Mouse (Mus musculus) testis, adult 2 months (tissue): ENCODE measurements around the gene Ksr1. TPM values are rescaled to one million over a fixed set of nuclear protein-coding genes. Genes with fewer than 3 reads are reported as not detected.

Experiments used
- H3K27ac ChIP-seq: fragments of 200-500 bp; 2 replicates; pipeline ENCODE4 v1.5.1; 2012; ENCODE audit warnings: low read depth, low read length; ENCODE audit not compliant: control insufficient read depth, insufficient read depth
- H3K27me3 ChIP-seq: fragments of 200-500 bp; 2 replicates; pipeline ENCODE4 v1.6.1; 2012; ENCODE audit warnings: mild to moderate bottlenecking, low read length, moderate library complexity; ENCODE audit not compliant: control insufficient read depth, insufficient read depth
- H3K36me3 ChIP-seq: fragments of 200-500 bp; 2 replicates; pipeline ENCODE4 v1.6.1; 2012; ENCODE audit warnings: mild to moderate bottlenecking, low read length; ENCODE audit not compliant: control insufficient read depth, insufficient read depth
- H3K4me1 ChIP-seq: fragments of 200-500 bp; 2 replicates; pipeline ENCODE4 v1.6.1; 2012; ENCODE audit warnings: low read length; ENCODE audit not compliant: control insufficient read depth, insufficient read depth
- H3K4me3 ChIP-seq: fragments of 200-500 bp; 2 replicates; pipeline ENCODE4 v1.5.1; 2012; ENCODE audit warnings: low read depth, mild to moderate bottlenecking, low read length, moderate library complexity, mixed read lengths; ENCODE audit not compliant: control insufficient read depth
- CTCF ChIP-seq: fragments of 200-500 bp; IDR thresholded peaks from 2 replicates; pipeline ENCODE4 v1.5.1; 2012; ENCODE audit warnings: low read depth, mild to moderate bottlenecking, inconsistent platforms, low read length, moderate library complexity; ENCODE audit not compliant: control insufficient read depth, insufficient read depth, insufficient replicate concordance
- POLR2A ChIP-seq: fragments of 200-500 bp; IDR thresholded peaks from 2 replicates; pipeline ENCODE4 v1.6.1; 2012; ENCODE audit warnings: low read depth, mild to moderate bottlenecking, inconsistent platforms, low read length, moderate library complexity; ENCODE audit not compliant: control insufficient read depth
- polyA plus RNA-seq: library from polyadenylated mRNA; depleted of rRNA; stranded (reverse); fragments of >200 nt; gene quantifications from 2 replicates; pipeline ENCODE4 v1.2.3, GENCODE M21; 2012

Gene Ksr1
- polyA plus RNA-seq, 1 experiment, result 6.7 TPM

DNA sequence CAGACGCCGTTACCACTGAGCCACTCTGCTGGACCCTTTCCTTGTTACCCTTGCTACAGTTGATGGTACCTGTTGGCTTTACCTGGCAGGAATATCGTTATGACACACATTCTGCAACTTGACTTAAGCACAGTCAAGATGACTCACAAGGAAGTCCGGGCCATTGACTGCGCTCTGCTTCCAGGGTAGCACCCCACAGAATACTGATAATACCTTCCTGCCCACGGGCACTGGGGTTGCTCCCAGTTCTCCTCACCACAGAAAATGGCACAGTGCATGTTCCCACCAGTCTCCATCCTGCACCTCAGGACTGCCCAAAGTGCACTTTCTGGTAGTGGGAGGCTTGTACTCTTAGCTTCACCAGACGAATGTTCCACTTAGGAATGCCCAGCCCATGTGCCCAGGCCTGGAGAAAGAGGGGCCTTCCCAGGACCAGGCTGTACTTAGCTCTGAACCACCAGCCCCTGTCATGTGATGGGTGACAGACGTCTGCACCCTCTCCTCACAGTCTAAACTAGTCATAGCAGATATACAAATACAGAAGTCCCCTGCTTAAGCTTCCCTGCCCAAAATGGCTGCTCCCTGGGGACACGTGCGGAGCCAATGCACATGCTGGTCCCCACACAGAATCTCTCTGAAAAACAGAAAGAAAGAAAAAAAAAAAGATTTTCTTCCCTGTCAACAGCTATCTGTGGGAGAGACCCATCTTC is 52.1 kb downstream of the Ksr1 start:
- no peaks in the 10 kb centered on the region for H3K36me3 ChIP-seq
- peaks cover 6% of the 10 kb centered on the region for H3K4me1 ChIP-seq
- TF ChIP-seq POLR2A, result no peak
- no peak for TF ChIP-seq CTCF
- peak overlapping the region; percentile 14; the same call in 1 of the 2 replicates for H3K27ac ChIP-seq
- H3K4me3 ChIP-seq, result no peak overlapping the region
- no peaks in the 10 kb centered on the region for H3K27me3 ChIP-seq

GRCm38 (mm10) chr11:79093386-79093906 is 52.8 kb downstream of the Ksr1 start:
- TF ChIP-seq CTCF, result no peak
- no peak for TF ChIP-seq POLR2A
- H3K36me3 ChIP-seq, result no peaks in the 10 kb centered on the region
- no peak overlapping the region for H3K4me3 ChIP-seq
- no peaks in the 10 kb centered on the region for H3K27me3 ChIP-seq
- H3K4me1 ChIP-seq, result peaks cover 6% of the 10 kb centered on the region
- no peak overlapping the region for H3K27ac ChIP-seq

DNA sequence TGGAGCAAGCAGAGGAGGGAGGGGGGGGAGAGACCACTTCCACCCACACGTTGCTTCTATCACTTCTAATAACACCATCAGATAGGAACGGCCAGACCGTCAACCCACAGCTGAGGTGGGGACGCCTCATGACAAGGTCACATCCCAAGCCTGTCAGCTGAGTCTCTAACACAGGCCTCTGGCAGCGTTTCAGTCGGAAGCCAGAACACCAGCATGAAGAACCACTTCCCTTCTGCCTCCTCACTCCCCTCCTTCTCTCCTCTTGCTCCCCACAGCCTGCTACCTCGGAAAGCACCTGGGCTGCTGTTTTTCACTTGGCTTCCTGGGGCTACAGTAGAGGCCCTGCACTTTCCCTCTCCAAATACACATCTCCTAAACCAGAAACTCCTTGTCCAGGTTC is 53.4 kb downstream of the Ksr1 start:
- TF ChIP-seq CTCF, result no peak
- TF ChIP-seq POLR2A, result no peak
- Histone ChIP-seq H3K4me1 (peaks cover 6% of the 10 kb centered on the region), H3K4me3 (no peak overlapping the region), H3K27me3 (no peaks in the 10 kb centered on the region), H3K27ac (no peak overlapping the region), H3K36me3 (no peaks in the 10 kb centered on the region)

- TF ChIP-seq CTCF (no peak), POLR2A (no peak)
- Histone ChIP-seq H3K27ac (no peak overlapping the region), H3K36me3 (no peaks in the 10 kb centered on the region), H3K4me1 (peaks cover 6% of the 10 kb centered on the region), H3K27me3 (no peaks in the 10 kb centered on the region), H3K4me3 (no peak overlapping the region)
These were observed 54.0 kb downstream of the Ksr1 start for GRCm38 (mm10) chr11:79092245-79092644.

DNA sequence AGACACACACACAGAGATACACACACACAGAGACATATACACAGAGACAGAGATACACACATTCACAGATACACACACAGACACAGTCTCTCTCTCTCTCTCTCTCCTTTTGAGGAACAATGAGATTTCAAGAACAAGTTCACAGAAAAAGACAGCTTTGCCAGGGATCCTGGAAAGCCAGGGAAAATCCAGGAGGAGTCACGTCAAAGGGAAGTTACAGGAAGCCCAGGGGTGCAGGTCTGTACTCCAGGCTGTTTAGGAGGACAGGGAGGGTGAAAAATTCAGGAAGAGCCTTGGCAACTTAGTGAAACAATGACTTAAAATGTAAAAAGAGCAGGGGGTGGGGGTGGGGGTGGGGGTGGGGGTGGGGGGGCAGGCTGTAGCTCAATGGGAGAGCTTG is 56.5 kb downstream of the Ksr1 start:
- H3K36me3 ChIP-seq, result no peaks in the 10 kb centered on the region
- H3K27me3 ChIP-seq, result no peaks in the 10 kb centered on the region
- no peak overlapping the region for H3K27ac ChIP-seq
- no peak overlapping the region for H3K4me3 ChIP-seq
- peaks cover 5% of the 10 kb centered on the region for H3K4me1 ChIP-seq
- no peak for TF ChIP-seq POLR2A
- TF ChIP-seq CTCF, result no peak

DNA sequence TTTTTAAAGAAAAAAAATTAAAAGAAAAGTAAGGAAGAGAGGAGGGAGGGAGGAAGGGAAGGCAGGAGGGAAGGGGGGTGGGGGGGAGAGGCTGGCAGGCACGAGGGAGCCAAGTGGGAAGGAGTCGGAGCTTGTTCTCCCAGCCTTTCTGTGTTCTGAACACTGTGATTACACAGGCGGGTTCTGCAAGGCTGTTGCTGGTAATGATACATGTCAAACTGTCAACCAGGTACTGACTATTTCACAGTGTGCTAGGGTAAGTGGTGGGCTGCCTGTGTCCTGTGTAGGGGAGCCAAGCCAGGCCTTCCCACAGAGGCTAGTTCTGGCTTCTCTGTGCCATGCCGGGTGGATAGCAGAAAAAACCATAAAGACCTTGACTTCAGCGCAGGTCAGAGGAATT is 57.2 kb downstream of the Ksr1 start:
- Histone ChIP-seq H3K36me3 (no peaks in the 10 kb centered on the region), H3K27me3 (no peaks in the 10 kb centered on the region), H3K4me3 (no peak overlapping the region), H3K27ac (no peak overlapping the region), H3K4me1 (peaks cover 2% of the 10 kb centered on the region)
- no peak for TF ChIP-seq CTCF
- no peak for TF ChIP-seq POLR2A

GRCm38 (mm10) chr11:79088325-79088724 is 57.9 kb downstream of the Ksr1 start:
- Histone ChIP-seq H3K27me3 (no peaks in the 10 kb centered on the region), H3K4me1 (peaks cover 2% of the 10 kb centered on the region), H3K36me3 (no peaks in the 10 kb centered on the region), H3K27ac (peak overlapping the region; percentile 26; the same call in 1 of the 2 replicates), H3K4me3 (no peak overlapping the region)
- TF ChIP-seq CTCF (no peak), POLR2A (no peak)
